Mouse (Mus musculus) spleen, adult 2 months (tissue): ENCODE results near the gene Prpf6.

Experiments used
- CTCF ChIP-seq: fragments of 200-500 bp; IDR thresholded peaks from 2 replicates; pipeline ENCODE4 v1.5.1; 2011; ENCODE audit warnings: mild to moderate bottlenecking, inconsistent platforms; ENCODE audit not compliant: insufficient read depth, insufficient read length, insufficient replicate concordance; ENCODE audit errors: extremely low read depth
- POLR2A ChIP-seq: fragments of 200-500 bp; IDR thresholded peaks from 2 replicates; pipeline ENCODE4 v1.6.1; 2011; ENCODE audit warnings: low read depth, low read length, inconsistent platforms

DNA sequence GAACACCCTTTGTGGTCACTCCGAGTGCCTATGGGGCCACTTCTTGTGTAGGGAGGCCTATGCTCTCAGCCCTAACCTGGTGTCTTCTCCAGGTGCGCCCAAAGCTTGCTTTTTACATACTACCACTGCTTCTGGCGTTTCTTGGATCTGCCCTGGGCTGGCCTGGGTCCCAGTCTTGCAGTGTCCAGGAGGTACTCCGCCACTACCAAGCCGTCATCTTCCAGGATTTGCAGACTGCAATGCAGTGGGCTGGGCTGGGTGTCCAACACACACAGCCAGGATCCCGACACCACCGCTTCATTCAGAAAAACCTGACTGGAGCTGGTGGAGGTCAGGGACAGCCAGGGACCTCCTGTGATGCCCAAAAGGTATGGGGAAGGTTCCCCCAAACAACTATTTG, 66.9 kb downstream of the Prpf6 start:
- TF ChIP-seq POLR2A: no peak
- no peak for TF ChIP-seq CTCF
